Mouse (Mus musculus): ENCODE measurements around the gene Tlr13. TPM values are rescaled to one million over a fixed set of nuclear protein-coding genes. Genes with fewer than 3 reads are reported as not detected.

Gene Tlr13
- polyA plus RNA-seq (2015; fragmentation: Nextera tagmentation; extraction: Ambion mirVana) = 0.29 and 0.59 TPM in 2 replicates

DNA sequence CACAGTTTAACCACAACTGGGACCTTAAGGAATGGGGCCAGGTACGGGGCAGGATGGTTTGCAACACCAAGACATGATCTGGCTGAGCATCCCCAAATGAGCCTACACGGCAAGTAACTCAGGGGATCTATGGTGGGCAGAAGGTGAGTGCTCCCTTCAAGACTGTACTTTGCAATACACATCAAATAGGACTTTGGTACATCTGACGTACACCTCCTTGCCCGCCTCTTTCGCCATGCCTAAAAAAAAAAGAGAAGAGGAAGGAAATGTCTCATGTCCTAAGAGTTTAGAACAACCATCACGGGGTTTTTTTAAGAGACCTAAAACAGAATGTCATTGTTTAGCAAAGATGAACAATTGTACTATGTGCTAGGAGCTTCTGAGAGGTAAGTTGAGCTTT, at the start of gene Tlr13:
Tlr13 (plus strand) TSS at position 269 of the 400 bp plus-strand sequence.
- Histone ChIP-seq H3K9ac (replicated peaks) (no peak within 1 kb of the TSS), H3K9me3 (replicated peaks) (no peaks in the 10 kb centered on the region), H3K4me1 (no peaks in the 10 kb centered on the region), H3K27me3 (replicated peaks) (no peaks in the 10 kb centered on the region), H3K4me3 (replicated peaks) (no peak within 1 kb of the TSS), H3K36me3 (no peaks in the 10 kb centered on the region), H3K4me2 (no peak within 1 kb of the TSS), H3K27ac (replicated peaks) (no peak within 1 kb of the TSS)
- no peak for ATAC-seq (ENCODE audit: low FRiP score)
- WGBS = 83% methylated on average over 6 of the region's 6 CpGs

DNA sequence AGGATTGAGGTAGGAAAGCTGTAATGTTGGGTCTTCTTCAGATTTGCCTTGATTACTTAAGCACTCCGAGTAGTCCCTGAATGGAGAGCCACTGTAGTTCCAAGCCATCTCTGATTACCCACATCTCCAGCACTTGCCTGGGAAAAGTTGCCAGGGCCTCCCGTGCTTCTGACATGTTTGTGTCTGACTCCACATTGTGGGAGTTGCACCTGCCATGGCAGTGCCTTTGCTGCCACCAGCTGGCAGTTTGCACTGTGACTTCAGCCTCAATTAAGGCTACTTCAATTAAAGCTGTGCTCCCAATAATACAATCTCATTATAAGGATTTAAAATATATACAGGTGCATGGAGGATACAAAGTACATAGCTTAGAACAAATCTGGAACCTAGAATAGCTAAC, 37.5 kb upstream of the Tlr13 start:
- no peak for ATAC-seq (ENCODE audit: low FRiP score)

DNA sequence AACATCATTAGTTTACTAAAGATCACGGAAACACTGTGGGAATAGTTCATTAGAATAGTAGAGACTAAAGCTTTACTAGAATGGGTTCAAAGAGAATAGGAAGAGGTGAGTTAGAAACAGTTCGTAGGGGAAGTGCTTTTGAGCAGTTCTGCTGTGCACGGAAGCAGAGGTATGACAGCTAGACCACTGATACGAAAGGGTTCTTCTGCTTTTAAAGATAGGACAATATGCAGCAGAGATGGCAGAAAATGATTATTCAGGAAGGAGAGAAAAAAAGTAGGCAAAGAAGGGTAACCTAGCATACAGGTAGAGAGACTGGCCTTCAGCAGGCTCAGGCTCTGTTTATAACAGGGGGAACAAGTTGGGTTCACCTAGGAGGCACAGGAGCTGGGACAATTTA, 29.1 kb upstream of the Tlr13 start:
- Histone ChIP-seq H3K4me1 (no peaks in the 10 kb centered on the region), H3K4me3 (replicated peaks) (no peak overlapping the region), H3K27me3 (replicated peaks) (no peaks in the 10 kb centered on the region), H3K9me3 (replicated peaks) (no peaks in the 10 kb centered on the region), H3K27ac (replicated peaks) (no peak overlapping the region), H3K4me2 (no peak overlapping the region), H3K9ac (replicated peaks) (no peak overlapping the region), H3K36me3 (no peaks in the 10 kb centered on the region)
- WGBS = 90% methylated on average over 4 of the region's 4 CpGs
- ATAC-seq (ENCODE audit: low FRiP score) = no peak

More for the DNA sequence above, 37.5 kb upstream of the Tlr13 start:
- Histone ChIP-seq H3K4me2 (no peak overlapping the region), H3K36me3 (no peaks in the 10 kb centered on the region), H3K4me3 (replicated peaks) (no peak overlapping the region), H3K27me3 (replicated peaks) (no peaks in the 10 kb centered on the region), H3K9ac (replicated peaks) (no peak overlapping the region), H3K27ac (replicated peaks) (no peak overlapping the region), H3K9me3 (replicated peaks) (no peaks in the 10 kb centered on the region), H3K4me1 (no peaks in the 10 kb centered on the region)
- whole genome bisulfite sequencing = 56% methylated on average over 2 of the region's 2 CpGs

DNA sequence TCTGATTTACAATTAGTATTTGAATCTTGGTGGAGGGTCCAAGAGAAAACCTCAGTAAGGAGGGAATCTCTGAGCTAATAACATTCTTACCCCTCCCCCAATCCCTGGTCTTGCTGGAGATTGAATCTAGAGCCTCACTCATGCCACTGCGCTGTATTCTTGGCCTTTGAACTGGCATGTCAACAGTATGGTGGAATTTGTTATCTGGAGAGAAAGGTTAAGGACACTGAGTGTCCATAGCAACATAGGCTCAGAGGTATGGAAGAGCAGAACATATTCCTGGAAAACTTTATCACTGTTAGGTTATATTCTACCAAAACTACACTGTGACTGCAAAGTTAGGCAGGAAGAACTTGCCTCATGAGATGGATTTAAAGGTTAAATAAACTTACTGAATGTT, 28.3 kb upstream of the Tlr13 start:
- 100% methylated on average over 1 of the region's 1 CpGs for WGBS
- no peak for ATAC-seq (ENCODE audit: low FRiP score)

DNA sequence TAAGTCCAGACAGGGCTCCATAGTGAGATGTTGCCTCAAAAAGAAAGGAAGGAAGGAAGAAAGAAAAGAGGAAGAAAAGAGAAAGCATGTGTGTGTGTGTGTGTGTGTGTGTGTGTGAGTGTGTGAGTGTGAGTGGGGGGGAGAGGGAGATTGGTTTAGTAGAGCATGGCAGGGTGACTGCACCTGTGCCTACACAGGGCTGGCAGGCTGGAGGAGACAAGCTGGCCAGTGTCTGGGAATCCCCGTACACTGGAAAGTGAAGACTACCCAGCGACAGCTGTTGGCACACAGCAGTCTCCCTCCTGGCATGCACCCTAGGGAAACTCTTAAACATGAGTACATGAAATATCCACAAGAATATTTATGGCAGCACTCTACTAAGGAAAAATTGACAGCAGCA, 20.2 kb upstream of the Tlr13 start:
- 83% methylated on average over 2 of the region's 2 CpGs for WGBS

More for the DNA sequence above, 28.3 kb upstream of the Tlr13 start:
- Histone ChIP-seq H3K4me3 (replicated peaks) (no peak overlapping the region), H3K27ac (replicated peaks) (no peak overlapping the region), H3K9me3 (replicated peaks) (no peaks in the 10 kb centered on the region), H3K9ac (replicated peaks) (no peak overlapping the region), H3K36me3 (no peaks in the 10 kb centered on the region), H3K4me2 (no peak overlapping the region), H3K4me1 (no peaks in the 10 kb centered on the region), H3K27me3 (replicated peaks) (no peaks in the 10 kb centered on the region)

DNA sequence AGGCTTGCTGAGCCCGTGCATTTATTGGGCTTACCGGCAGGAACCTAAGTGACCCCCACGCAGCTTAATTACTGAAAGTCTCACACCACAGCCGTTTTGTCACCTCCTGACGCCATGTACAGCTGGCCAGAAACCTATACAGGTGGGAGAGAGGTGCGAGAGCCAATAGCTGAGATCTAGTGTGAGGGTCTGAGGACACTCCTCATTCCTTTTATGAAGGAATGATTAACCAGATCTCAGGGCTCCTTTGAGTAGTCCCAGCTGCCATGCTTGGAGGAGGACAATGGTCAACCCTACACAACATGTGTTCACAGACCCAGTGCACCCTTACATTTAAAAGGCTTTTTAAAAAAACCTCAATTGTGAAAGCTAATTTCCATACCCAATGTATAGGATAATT, 14.7 kb upstream of the Tlr13 start:
- no peak overlapping the region for H3K27ac ChIP-seq (replicated peaks)
- no peaks in the 10 kb centered on the region for H3K4me1 ChIP-seq
- H3K36me3 ChIP-seq = no peaks in the 10 kb centered on the region
- 0 out of 2 replicates have a peak, but pooled peaks cover 3% of the 10 kb centered on the region for H3K27me3 ChIP-seq (replicated peaks)
- no peak for ATAC-seq (ENCODE audit: low FRiP score)
- H3K9ac ChIP-seq (replicated peaks) = no peak overlapping the region
- WGBS = 39% methylated on average over 6 of the region's 6 CpGs
- no peaks in the 10 kb centered on the region for H3K9me3 ChIP-seq (replicated peaks)
- H3K4me3 ChIP-seq (replicated peaks) = no peak overlapping the region
- H3K4me2 ChIP-seq = no peak overlapping the region

More for the DNA sequence above, 20.2 kb upstream of the Tlr13 start:
- H3K4me3 ChIP-seq (replicated peaks) = no peak overlapping the region
- H3K36me3 ChIP-seq = no peaks in the 10 kb centered on the region
- H3K27me3 ChIP-seq (replicated peaks) = 0 out of 2 replicates have a peak, but pooled peaks cover 1% of the 10 kb centered on the region
- no peak overlapping the region for H3K27ac ChIP-seq (replicated peaks)
- no peak overlapping the region for H3K4me2 ChIP-seq
- no peak for ATAC-seq (ENCODE audit: low FRiP score)
- H3K4me1 ChIP-seq = no peaks in the 10 kb centered on the region
- no peaks in the 10 kb centered on the region for H3K9me3 ChIP-seq (replicated peaks)
- H3K9ac ChIP-seq (replicated peaks) = no peak overlapping the region

DNA sequence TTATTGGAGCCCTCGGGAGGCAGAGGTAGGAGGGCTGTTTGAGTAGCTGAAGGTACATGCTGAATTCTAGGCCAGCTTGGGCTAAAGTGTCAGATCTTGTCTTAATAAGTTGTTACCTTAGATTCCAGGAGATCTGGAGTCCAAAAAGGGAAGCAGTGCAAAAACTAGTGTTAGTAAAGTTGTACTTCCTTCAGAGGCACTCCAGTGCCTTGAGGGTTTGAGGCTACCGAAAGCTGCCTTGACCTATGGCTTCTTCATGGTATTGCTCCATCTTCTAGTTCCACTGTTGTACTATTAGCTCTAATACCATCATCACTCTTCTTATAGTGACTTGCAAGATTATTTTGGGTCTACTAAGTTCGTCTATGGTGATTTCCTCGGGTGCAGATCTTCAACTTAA, 13.1 kb upstream of the Tlr13 start:
- Histone ChIP-seq H3K36me3 (no peaks in the 10 kb centered on the region), H3K4me1 (no peaks in the 10 kb centered on the region), H3K27me3 (replicated peaks) (0 out of 2 replicates have a peak, but pooled peaks cover 3% of the 10 kb centered on the region), H3K4me3 (replicated peaks) (no peak overlapping the region), H3K27ac (replicated peaks) (no peak overlapping the region), H3K9ac (replicated peaks) (no peak overlapping the region), H3K4me2 (no peak overlapping the region), H3K9me3 (replicated peaks) (no peaks in the 10 kb centered on the region)
- whole genome bisulfite sequencing = 91% methylated on average over 4 of the region's 4 CpGs
- no peak for ATAC-seq (ENCODE audit: low FRiP score)

DNA sequence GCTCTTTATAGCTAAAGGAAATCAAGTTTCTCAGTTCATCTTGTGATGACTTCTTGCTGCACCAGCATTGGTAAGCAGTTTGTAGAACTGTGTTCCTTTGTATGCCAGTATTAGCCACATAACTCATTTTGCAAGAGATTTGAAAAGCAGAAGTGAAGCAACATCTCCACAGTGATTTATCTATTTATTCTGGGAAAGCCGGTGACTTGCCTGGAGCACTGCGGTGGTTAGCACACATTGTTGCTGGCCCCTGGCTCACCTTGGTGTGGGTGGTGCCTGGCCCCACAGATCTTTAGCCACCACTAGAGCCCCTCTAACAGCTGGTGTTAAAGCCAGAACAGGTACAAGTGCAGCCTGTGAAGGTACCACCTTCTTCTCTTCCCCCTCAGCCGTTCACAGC, 8.1 kb upstream of the Tlr13 start:
- no peak for ATAC-seq (ENCODE audit: low FRiP score)
- Histone ChIP-seq H3K27ac (replicated peaks) (no peak overlapping the region), H3K4me3 (replicated peaks) (no peak overlapping the region), H3K4me1 (no peaks in the 10 kb centered on the region), H3K9me3 (replicated peaks) (no peaks in the 10 kb centered on the region), H3K9ac (replicated peaks) (no peak overlapping the region), H3K4me2 (no peak overlapping the region), H3K27me3 (replicated peaks) (no peaks in the 10 kb centered on the region), H3K36me3 (no peaks in the 10 kb centered on the region)
- WGBS = 73% methylated on average over 3 of the region's 3 CpGs

DNA sequence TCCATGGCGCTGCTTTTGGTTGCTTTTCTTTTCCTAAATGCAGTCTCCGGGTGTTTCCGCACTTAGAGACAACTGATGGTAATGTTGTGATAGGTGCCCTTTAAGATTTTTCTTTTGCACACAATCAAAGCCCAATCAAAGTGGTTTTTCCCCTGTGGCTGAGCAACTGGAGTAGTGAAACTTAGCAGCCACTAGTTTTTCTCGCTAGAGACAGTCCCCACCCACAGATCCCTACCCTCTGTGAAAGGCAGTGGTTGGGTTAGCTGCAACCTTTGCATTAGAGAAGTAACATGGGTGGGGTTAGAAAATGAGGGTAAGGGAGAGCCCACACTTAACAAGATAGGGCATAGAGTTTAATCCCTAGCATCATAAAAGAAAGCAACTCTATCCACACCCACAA, 7.5 kb upstream of the Tlr13 start:
- Histone ChIP-seq H3K27me3 (replicated peaks) (no peaks in the 10 kb centered on the region), H3K4me1 (no peaks in the 10 kb centered on the region), H3K9ac (replicated peaks) (no peak overlapping the region), H3K4me3 (replicated peaks) (no peak overlapping the region), H3K27ac (replicated peaks) (no peak overlapping the region), H3K9me3 (replicated peaks) (no peaks in the 10 kb centered on the region), H3K36me3 (no peaks in the 10 kb centered on the region), H3K4me2 (no peak overlapping the region)
- WGBS = 86% methylated on average over 4 of the region's 4 CpGs
- no peak for ATAC-seq (ENCODE audit: low FRiP score)

DNA sequence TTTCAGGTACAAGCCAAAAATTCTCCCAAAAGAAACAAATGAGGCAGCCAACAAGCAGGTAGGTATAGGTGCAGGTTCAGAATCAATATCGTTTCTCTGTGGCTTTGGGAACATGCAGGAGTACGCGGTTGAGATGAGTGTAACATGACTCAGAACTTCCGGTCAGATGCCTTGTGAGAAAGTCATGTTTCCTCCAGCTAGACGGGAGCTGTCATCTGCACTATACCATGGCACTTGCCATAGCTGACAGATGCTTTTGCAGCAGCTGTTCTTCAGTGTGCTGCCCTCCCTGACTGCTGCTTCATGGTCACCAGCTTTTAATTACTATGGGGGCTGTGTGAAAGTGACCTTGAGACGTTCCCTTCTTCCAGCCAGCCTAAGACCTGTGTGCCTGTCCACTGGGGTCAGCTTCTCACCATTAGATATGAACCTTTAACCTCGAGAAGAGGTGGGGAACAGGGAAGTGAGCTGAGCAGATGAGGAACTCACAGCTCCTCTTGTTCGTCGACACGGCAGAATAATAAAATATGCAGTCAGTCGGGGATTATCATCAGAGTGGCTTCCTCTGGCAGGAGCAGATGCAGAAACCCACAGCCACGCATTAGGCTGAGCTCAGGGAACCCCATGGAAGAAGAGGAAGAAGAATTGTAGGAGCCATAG, 7.0 kb upstream of the Tlr13 start:
- H3K4me3 ChIP-seq (replicated peaks) = no peak overlapping the region
- ATAC-seq (ENCODE audit: low FRiP score) = no peak
- H3K36me3 ChIP-seq = no peaks in the 10 kb centered on the region
- 75% methylated on average over 12 of the region's 12 CpGs for whole genome bisulfite sequencing
- no peak overlapping the region for H3K4me2 ChIP-seq
- H3K9ac ChIP-seq (replicated peaks) = no peak overlapping the region
- no peaks in the 10 kb centered on the region for H3K4me1 ChIP-seq
- H3K9me3 ChIP-seq (replicated peaks) = no peaks in the 10 kb centered on the region
- no peaks in the 10 kb centered on the region for H3K27me3 ChIP-seq (replicated peaks)
- H3K27ac ChIP-seq (replicated peaks) = no peak overlapping the region

DNA sequence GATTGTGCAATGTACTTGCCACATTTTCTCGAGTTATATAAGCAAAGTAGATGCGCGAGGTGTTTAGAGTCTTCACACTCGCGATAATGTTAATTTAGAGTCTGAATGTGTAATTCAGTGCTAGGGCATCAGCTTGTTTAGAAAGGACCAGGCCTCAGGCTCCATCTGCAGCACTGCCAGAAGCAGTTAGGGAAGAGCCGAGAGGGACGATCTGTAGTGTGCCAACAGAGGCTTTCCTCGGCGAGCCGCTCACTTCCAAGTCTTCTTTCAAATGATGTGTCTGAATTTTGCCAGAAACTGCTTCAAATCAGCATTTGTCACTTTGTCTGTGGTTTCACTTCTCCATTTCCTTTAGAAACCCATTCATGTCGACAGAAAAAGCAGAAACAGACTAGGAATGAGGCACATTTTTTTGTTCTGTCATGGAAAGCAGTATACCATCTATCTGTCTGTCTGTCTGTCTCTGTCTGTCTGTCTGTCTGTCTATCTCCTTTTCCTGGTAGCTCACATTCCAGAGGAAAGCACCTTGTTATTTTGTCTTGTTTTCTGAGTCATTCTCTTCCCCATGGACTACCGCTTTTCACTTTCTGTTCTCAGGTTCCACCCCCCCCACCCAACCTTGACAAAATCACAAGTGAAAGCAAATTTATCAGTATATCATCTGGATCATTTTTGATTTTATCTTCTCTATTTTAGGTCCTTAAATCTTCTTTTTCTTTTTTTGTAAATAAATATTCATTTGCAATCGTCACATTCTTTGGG, 3.5 kb upstream of the Tlr13 start:
- Histone ChIP-seq H3K4me1 (no peaks in the 10 kb centered on the region), H3K9me3 (replicated peaks) (no peaks in the 10 kb centered on the region), H3K4me2 (no peak overlapping the region), H3K9ac (replicated peaks) (no peak overlapping the region), H3K27me3 (replicated peaks) (no peaks in the 10 kb centered on the region), H3K36me3 (no peaks in the 10 kb centered on the region), H3K27ac (replicated peaks) (no peak overlapping the region), H3K4me3 (replicated peaks) (no peak overlapping the region)
- ATAC-seq (ENCODE audit: low FRiP score) = no peak
- WGBS = 87% methylated on average over 13 of the region's 13 CpGs

DNA sequence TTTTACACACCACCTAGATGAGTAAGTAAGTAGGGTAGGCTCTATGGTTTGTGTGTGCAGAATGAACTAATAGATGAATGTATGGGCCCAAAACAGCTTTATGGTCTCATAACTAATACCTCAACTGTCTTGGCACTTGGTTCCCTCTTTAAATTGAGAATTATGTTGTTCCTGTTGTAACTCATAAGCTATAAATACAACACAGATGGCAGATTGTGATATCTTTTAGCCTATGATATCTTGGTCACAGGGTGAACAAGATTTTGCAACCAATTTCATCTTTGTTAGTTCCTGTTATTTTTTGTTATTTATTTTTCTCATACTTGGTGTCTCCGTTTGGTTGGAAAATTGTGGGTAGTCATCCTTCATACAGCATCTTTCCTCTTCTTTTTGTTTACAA, 5.2 kb downstream of the Tlr13 start:
- Histone ChIP-seq H3K36me3 (no peaks in the 10 kb centered on the region), H3K4me3 (replicated peaks) (no peak overlapping the region), H3K27me3 (replicated peaks) (no peaks in the 10 kb centered on the region), H3K9me3 (replicated peaks) (no peaks in the 10 kb centered on the region), H3K4me1 (no peaks in the 10 kb centered on the region), H3K9ac (replicated peaks) (no peak overlapping the region), H3K4me2 (no peak overlapping the region), H3K27ac (replicated peaks) (no peak overlapping the region)
- ATAC-seq (ENCODE audit: low FRiP score) = no peak
- WGBS = 94% methylated on average over 1 of the region's 1 CpGs

Data from neural tube, embryonic 15.5 days (tissue).